Comparison of ENCODE assay signal across 10 mouse cellular contexts in the genomic region with DNA sequence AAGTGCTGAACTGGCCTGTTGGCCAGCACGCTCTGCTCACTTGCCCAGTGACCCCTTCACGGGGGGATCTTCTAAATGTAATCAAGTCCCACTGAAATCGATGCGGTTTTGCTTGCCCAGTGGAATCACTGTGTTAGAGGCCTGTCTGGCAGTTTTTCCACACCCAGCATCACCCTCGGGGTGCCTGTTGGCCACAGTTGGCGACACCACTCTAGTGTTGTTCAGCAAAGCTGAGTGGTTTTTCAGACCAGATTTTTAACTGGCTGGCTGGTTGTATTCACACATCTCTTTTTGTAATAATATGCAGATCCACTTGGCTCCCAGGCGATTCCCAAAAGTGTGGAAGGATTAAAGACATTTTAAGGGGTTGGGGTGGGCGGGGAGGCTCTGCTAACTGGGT.
DNase-seq lines count a peak whose midpoint lies in the region; ATAC-seq and TF ChIP-seq lines count a peak whose summit lies in the region.
"Had no signal": no experiment of that assay in that cellular context is flagged by ENCODE, and none has a peak within 500 bp of the region (broad histone marks: within the 10 kb centered on the region; RNA-seq: fewer than 3 reads in every experiment).

No protein-coding gene starts in this region.

- no peaks in the 10 kb centered on the region for H3K27me3 ChIP-seq in forebrain, embryonic 15.5 days
- H3K27me3 ChIP-seq in midbrain, embryonic 13.5 days = 0 out of 2 replicates have a peak, but pooled peaks cover 3% of the 10 kb centered on the region
- H3K27me3 ChIP-seq: heart, embryonic 15.5 days had no signal

- H3K9me3 ChIP-seq in forebrain, embryonic 15.5 days = no peaks in the 10 kb centered on the region; the same call in 1 of the 2 replicates
- no peaks in the 10 kb centered on the region for H3K9me3 ChIP-seq in midbrain, embryonic 13.5 days
- H3K9me3 ChIP-seq: heart, embryonic 15.5 days had no signal

- 6% methylated on average over 8 of the region's 8 CpGs for WGBS in forebrain, embryonic 15.5 days
- WGBS in midbrain, embryonic 13.5 days = 11% methylated on average over 8 of the region's 8 CpGs

- no peak overlapping the region for H3K9ac ChIP-seq in forebrain, embryonic 15.5 days (replicated peaks)
- H3K9ac ChIP-seq in midbrain, embryonic 13.5 days (replicated peaks) = no peak overlapping the region
- H3K9ac ChIP-seq: heart, embryonic 15.5 days; liver, postnatal 0 days had no signal

- 0 out of 2 replicates have a peak overlapping the region, but pooled peaks have one; percentile 48 for H3K4me2 ChIP-seq in forebrain, embryonic 15.5 days (replicated peaks)
- H3K4me2 ChIP-seq in midbrain, embryonic 13.5 days (replicated peaks) = 0 out of 2 replicates have a peak overlapping the region, but pooled peaks have one; percentile 6

- no peaks in the 10 kb centered on the region; the same call in 1 of the 2 replicates for H3K36me3 ChIP-seq in forebrain, embryonic 15.5 days
- H3K36me3 ChIP-seq in midbrain, embryonic 13.5 days = no peaks in the 10 kb centered on the region; the same call in 1 of the 2 replicates
- H3K36me3 ChIP-seq: heart, embryonic 15.5 days had no signal

- ATAC-seq in forebrain, embryonic 15.5 days (replicated peaks) = peak; percentile 65
- peak; percentile 27; the same call in 1 of the 2 replicates for ATAC-seq in midbrain, embryonic 13.5 days
- ATAC-seq: liver, postnatal 0 days had no signal

- H3K4me3 ChIP-seq in layer of hippocampus, adult 2 months = no peak overlapping the region; the same call in 1 of the 2 replicates
- H3K4me3 ChIP-seq in forebrain, embryonic 15.5 days = no peak overlapping the region
- H3K4me3 ChIP-seq in midbrain, embryonic 13.5 days (replicated peaks) = no peak overlapping the region
- H3K4me3 ChIP-seq: heart, embryonic 15.5 days had no signal

- TF ChIP-seq CTCF in layer of hippocampus, adult 2 months (conservative IDR thresholded peaks at IDR 0.05) = no peak

- H3K27ac ChIP-seq in layer of hippocampus, adult 2 months = peak overlapping the region; percentile 89
- H3K27ac ChIP-seq in forebrain, embryonic 15.5 days (replicated peaks) = peak overlapping the region; percentile 89
- H3K27ac ChIP-seq in midbrain, embryonic 13.5 days = peak overlapping the region; percentile 77
- H3K27ac ChIP-seq: heart, embryonic 15.5 days had no signal

- peak; percentile 29 to 48 for DNase-seq in layer of hippocampus, adult 2 months (ENCODE audit: low spot score in 2 of 2)
- DNase-seq in layer of hippocampus, postnatal 36 days = no peak
- peak; percentile 45 for DNase-seq in brain, adult 2 months (ENCODE audit: low read depth, low spot score)
- no peak for DNase-seq in kidney, postnatal 10 days
- no peak for DNase-seq in ovary, postnatal 36 days (ENCODE audit: low spot score)
- DNase-seq in adrenal gland, adult 18-20 months (ENCODE audit: low spot score in 2 of 2) = no peak
- DNase-seq: liver, postnatal 0 days had no signal

- H3K4me1 ChIP-seq in forebrain, embryonic 15.5 days = peaks cover 39% of the 10 kb centered on the region
- peaks cover 36% of the 10 kb centered on the region for H3K4me1 ChIP-seq in midbrain, embryonic 13.5 days (replicated peaks)

Comparison
In these comparisons a context has a peak if more than half of its experiments do, and no peak if none do; other contexts are left out.
1. DNase-seq: peak in layer of hippocampus, adult 2 months (2 of 2) and brain, adult 2 months (single experiment); none in layer of hippocampus, postnatal 36 days (0 of 2), kidney, postnatal 10 days (single experiment), ovary, postnatal 36 days (single experiment) and adrenal gland, adult 18-20 months (0 of 2).
2. Peak in every context shown above with its lines, with median percentiles within 50 percentile points of each other: H3K27ac ChIP-seq.